Comparison of ENCODE assay signal across 25 mouse cellular contexts in the genomic region with DNA sequence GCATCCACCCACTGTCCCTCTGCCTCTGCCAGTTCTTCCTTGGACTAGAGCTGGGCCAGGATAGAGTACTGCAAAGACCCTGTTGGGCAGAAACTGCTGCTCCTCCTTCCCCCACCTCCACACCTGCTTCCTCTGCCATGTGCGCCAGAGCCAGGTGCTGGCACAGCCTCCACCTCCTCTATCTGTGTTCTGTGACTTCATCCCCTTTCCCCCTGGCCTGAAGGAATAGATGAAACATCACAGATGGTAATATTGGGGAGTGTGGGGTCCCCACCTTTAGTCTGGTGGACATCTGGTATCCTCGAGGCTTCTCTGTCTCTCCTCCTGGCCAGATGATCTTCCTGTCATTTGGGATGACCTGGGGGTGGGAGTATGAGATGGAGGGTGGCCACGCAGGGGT. TPM values are rescaled to one million over a fixed set of nuclear protein-coding genes. Genes with fewer than 3 reads are reported as not detected.
"Had no signal": no experiment of that assay in that cellular context is flagged by ENCODE, and none has a peak within 500 bp of the region (broad histone marks: within the 10 kb centered on the region; RNA-seq: fewer than 3 reads in every experiment).

No protein-coding gene starts in this region.

- DNase-seq: lung, adult 18-20 months; lung, embryonic 14.5 days; lung, postnatal 14 days; lung, postnatal 36 days; retina, postnatal 1 day; right cerebral cortex, adult 18-20 months; right cerebral cortex, postnatal 4 days; spleen, adult 18-20 months; thymus, adult 18-20 months; thymus, postnatal 14 days; thymus, postnatal 36 days had no signal

- H3K4me2 ChIP-seq: liver, embryonic 12.5 days; lung, embryonic 14.5 days; neural tube, embryonic 12.5 days; neural tube, embryonic 15.5 days had no signal

- H3K4me3 ChIP-seq: liver, embryonic 12.5 days; midbrain, embryonic 13.5 days; myocyte; neural tube, embryonic 12.5 days; neural tube, embryonic 15.5 days had no signal

- H3K36me3 ChIP-seq: liver, embryonic 12.5 days; midbrain, embryonic 10.5 days; midbrain, embryonic 13.5 days; neural tube, embryonic 12.5 days had no signal

- ATAC-seq: liver, embryonic 12.5 days; lung, postnatal 0 days; midbrain, embryonic 13.5 days; midbrain, embryonic 15.5 days had no signal

- H3K9ac ChIP-seq: liver, embryonic 12.5 days; liver, embryonic 14.5 days; lung, embryonic 14.5 days; midbrain, embryonic 13.5 days; midbrain, embryonic 15.5 days; neural tube, embryonic 12.5 days; neural tube, embryonic 15.5 days had no signal

- H3K9me3 ChIP-seq: liver, embryonic 12.5 days; midbrain, embryonic 10.5 days; midbrain, embryonic 13.5 days; midbrain, embryonic 15.5 days; neural tube, embryonic 12.5 days; neural tube, embryonic 15.5 days had no signal

- H3K27ac ChIP-seq: liver, embryonic 12.5 days; liver, embryonic 14.5 days; midbrain, embryonic 10.5 days; midbrain, embryonic 13.5 days; midbrain, embryonic 15.5 days; neural tube, embryonic 12.5 days; neural tube, embryonic 15.5 days had no signal

RNA-seq across cellular contexts. Expression of a gene that starts 13.7 kb away (rescaled TPM):
- polyA plus RNA-seq: liver, embryonic 12.5 days; liver, embryonic 14.5 days; liver, embryonic 16.5 days; midbrain, embryonic 10.5 days; neural tube, embryonic 12.5 days had no signal

RNA-seq across cellular contexts. Expression of a gene that starts 15.5 kb away (rescaled TPM):
- polyA plus RNA-seq: liver, embryonic 12.5 days; liver, embryonic 14.5 days; liver, embryonic 16.5 days; lung, embryonic 14.5 days; lung, postnatal 0 days; midbrain, embryonic 10.5 days; midbrain, embryonic 13.5 days; midbrain, embryonic 15.5 days; neural tube, embryonic 12.5 days; neural tube, embryonic 15.5 days; small intestine, adult 2 months; stomach, embryonic 14.5 days; stomach, embryonic 16.5 days; thymus, postnatal 0 days had no signal
